Mouse (Mus musculus): ENCODE data around the gene Ercc6l. TPM values are rescaled to one million over a fixed set of nuclear protein-coding genes. Genes with fewer than 3 reads are reported as not detected.

Gene Ercc6l
- 14.2 and 22.9 TPM in 2 replicates for total RNA-seq (2014; fragmentation: Nextera tagmentation)
- total RNA-seq (2017): 27.2 and 27.8 TPM in 2 replicates

DNA sequence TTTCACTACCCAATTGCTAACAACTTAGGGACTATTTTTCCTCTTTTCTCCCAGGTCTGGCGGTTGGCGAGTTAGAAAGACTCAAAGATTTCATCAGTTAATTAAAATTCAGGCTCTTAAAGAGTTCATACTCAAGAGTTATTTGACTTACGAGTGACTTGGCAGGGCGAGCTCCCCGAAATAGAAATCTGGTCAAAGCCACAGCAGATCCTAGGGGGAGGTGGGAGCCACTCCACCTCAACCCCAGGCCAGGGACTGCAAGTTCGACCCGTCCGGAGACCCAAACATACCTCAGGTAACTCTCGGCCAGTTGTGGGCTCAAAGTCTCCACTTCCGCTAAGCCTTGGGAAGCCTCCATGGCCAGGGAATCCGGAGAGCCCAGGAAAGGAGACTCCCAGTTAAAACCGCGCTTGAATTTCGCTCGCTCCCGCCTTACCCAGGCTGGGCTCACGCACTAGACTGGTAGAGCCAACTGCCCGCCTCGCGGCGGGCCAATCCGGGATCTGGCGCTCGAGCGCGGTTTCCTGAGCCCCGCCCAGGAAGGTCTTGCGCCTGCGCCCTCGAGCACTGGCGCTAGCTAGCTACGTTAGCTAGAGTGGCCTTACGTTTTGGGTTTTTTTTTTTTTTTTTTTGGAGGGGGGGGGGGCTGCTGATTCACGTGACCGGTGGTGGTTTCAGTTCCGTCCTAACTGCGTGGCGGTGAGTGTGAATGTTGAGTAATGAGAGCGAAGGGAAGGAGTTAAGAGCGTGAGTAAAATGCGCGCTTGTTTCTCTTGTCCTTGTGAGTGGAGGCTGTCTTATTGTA lies at the start of gene Ercc6l:
TSS of gene Ercc6l (minus strand) at position 474 of the 805 bp plus-strand sequence.
- peak; percentile 98 for ATAC-seq (replicated peaks; ENCODE audit: low FRiP score, low TSS enrichment, poor library complexity, severe bottlenecking)

DNA sequence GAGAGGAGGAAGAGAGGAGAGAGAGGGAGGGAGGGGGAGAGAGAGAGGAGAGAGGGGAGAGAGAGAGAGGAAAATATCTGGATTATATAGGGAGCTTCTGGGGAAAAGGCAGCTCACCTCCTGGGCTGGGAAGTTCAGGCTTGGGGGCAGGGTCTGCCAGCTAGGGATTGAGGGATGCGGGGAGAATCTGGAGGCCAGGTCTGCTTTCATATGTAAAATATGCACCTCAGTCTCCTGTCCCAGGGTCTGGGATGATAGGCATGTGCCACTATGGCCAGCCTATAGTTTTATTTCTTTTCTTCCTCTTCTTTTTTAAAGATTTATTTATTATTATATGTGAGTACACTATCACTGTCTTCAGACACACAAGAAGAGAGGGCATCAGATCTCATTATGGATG lies 33.9 kb upstream of the Ercc6l start:
- no peak for ATAC-seq (replicated peaks; ENCODE audit: low FRiP score, low TSS enrichment, poor library complexity, severe bottlenecking)

DNA sequence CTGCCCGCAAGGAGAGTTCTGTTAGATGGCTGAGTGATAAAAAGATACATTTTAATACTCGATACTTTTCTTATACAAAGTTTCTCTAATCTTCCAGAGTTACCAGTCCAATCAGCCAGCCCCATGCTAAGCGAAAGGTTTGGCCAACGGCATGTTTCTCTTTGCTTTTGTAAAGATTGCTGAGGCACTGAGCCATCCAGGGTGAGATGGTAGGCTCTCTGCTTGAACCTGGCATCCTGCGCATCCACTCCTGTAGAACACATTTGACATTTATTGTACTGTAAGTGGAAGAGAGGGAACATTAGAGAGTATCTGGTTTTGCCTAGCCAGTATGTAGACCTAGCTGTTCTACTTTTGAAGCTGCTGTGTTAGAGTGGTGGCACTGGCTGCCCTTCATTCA lies 32.7 kb upstream of the Ercc6l start:
- ATAC-seq (replicated peaks; ENCODE audit: low FRiP score, low TSS enrichment, poor library complexity, severe bottlenecking): peak; percentile 37; the same call in 1 of the 2 replicates

- ATAC-seq (replicated peaks; ENCODE audit: low FRiP score, low TSS enrichment, poor library complexity, severe bottlenecking): peak; percentile 90
Measured at GRCm38 (mm10) chrX:102188712-102189497, 32.0 kb upstream of the Ercc6l start, which contains the start of gene Rps4x. Gene Rps4x (minus strand): TSS chrX:102189394.

DNA sequence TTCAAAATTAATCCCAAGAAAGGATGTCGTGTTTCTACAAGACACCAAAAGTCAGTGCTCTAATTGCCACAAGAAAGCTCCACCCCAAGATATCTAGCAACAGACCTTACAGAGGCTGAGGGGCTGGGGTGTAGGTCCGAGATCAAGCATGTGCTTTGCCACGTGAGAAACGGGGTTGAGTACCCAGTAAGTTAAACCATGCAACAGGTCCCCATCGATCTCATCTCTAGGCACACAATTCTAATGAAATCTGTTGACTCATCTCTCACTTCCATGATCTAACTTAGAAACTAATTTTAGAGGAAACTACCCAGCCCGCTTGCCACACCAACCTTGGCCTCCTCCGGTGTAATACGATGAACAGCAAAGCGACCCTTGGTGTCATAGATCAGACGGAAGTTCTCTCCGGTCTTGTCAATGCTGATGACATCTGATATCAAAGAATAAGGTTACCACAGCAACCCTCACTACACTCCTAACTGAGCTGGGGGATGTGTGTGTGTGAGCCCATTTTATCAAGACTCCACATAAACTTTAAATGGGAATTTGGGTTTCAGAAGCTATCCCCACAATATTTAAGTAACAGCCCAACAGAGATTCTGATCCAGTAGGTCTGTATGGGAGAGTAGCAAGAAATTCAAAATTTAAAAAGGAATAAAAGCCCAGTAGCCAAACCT lies 30.3 kb upstream of the Ercc6l start:
- 0 out of 2 replicates have a peak, but pooled peaks have one; percentile 37 for ATAC-seq (replicated peaks; ENCODE audit: low FRiP score, low TSS enrichment, poor library complexity, severe bottlenecking)

- no peak for ATAC-seq (replicated peaks; ENCODE audit: low FRiP score, low TSS enrichment, poor library complexity, severe bottlenecking)
Measured at GRCm38 (mm10) chrX:102182575-102182974, 25.7 kb upstream of the Ercc6l start.

DNA sequence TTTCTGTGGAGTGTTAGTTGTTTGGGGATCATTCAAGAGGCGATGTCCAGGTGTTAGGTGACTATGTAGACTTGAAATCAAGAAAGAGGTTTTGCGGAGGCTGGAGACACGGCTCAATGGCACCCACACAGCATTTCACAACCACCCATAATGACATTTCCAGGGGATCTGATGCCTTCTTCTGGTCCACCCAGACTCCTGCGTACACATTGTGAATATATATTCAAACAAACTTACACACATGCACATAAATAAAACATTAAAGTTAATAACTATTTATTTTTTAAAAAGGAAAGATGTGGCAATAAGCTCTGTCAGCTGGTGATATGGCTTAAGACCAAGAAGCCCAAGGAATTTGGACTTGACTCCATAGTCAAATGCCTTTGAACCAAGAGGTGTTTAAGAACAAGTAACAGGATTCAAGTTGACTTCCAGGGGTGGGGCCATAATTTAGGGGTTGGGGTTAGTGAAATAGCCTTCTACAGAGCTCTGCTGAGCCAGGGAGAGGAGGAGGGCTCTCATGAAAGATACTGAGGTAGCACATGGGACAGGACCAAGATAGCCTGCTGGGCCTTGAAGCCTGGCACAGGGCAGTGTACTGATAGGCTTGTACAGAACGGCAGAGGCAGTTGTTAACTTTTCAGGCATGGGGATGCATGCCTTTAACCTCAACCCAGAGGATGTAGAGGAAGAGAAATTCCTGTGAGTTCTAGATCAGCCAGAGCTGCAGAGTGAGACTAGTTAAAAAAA lies 18.8 kb upstream of the Ercc6l start:
- ATAC-seq (replicated peaks; ENCODE audit: low FRiP score, low TSS enrichment, poor library complexity, severe bottlenecking): peak; percentile 71

- peak; percentile 97 for ATAC-seq (replicated peaks; ENCODE audit: low FRiP score, low TSS enrichment, poor library complexity, severe bottlenecking)
Measured at GRCm38 (mm10) chrX:102170900-102171299, 14.0 kb upstream of the Ercc6l start.

DNA sequence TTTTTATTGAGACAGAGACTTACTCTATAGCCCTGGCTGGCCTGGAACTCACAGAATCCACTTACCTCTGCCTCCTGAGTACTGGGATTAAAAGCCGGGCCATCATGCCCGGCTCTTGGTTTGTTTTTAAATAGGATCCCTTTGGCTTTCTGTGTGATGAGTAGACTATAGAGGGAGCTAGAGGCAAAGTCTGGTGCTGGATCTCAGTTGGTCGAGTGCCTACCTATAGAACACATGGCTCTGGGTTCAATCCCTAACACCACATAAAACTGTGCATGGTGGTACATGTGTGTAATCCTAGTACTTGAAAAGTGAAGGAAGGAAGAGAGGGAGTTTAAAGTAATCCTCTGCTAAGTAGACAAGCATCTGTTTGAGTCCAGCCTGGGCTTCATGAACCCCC lies 13.2 kb upstream of the Ercc6l start:
- ATAC-seq (replicated peaks; ENCODE audit: low FRiP score, low TSS enrichment, poor library complexity, severe bottlenecking): peak; percentile 75

DNA sequence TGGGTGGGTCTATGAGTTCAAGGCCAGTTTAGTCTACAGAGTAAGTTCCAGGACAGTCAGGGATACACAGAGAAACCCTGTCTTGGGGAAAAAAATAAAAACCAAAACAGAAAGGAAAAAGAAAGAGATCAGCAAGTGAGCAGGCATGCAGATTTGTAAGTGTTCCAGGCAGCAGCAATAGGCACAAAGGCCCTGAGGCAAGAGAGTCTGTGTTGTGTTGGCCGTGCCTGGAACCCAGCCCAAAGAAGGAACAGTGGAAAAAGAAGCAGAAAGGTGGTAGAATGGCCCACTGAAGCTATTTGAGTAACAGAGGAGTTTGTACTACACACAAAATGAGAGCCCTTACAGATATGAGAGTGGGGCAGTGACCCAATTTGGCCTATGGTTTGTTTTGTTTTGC lies 12.8 kb upstream of the Ercc6l start:
- ATAC-seq (replicated peaks; ENCODE audit: low FRiP score, low TSS enrichment, poor library complexity, severe bottlenecking): no peak

DNA sequence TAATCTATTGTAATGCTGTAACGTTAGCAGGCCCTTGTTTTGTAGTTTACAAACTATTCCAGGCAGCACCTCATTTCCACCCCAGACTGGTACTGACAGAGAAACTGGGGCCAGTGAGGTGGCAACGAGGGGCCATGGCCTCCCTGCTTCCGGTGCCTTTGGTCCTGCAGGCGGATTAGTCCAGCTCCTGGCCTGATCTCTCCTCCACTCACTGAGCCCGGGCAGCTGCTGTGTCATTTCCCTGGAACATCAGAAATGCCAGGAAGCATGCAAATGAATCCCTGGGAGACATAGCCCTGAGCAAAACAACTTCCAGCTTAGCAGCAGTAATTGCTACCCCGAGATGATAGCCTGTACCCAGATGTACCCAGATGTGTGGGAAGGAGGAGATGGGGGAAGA lies 10.1 kb upstream of the Ercc6l start:
- ATAC-seq (replicated peaks; ENCODE audit: low FRiP score, low TSS enrichment, poor library complexity, severe bottlenecking): no peak

DNA sequence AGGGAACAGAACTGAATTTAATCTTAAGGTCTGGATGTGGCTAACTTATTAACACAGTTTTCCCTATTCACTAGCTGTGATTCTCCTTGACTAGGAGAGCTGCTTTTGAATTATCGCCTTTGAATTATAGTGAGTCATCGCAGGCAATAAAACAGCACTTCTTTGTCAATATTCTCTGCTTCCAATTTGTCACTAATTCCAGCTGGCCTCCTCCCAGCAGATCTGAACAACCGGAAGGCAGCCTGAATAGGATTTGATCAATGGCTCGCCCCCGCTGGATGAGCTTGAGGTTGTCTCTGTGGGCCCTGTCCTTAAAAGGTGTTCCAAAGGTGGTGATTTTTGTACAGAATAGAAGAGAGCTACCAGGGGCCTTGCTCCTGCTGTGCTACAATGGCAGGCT lies 9.6 kb upstream of the Ercc6l start:
- no peak for ATAC-seq (replicated peaks; ENCODE audit: low FRiP score, low TSS enrichment, poor library complexity, severe bottlenecking)

- ATAC-seq (replicated peaks; ENCODE audit: low FRiP score, low TSS enrichment, poor library complexity, severe bottlenecking): no peak
Measured at GRCm38 (mm10) chrX:102163529-102163928, 6.6 kb upstream of the Ercc6l start.

- ATAC-seq (replicated peaks; ENCODE audit: low FRiP score, low TSS enrichment, poor library complexity, severe bottlenecking): no peak; the same call in 1 of the 2 replicates
Measured at GRCm38 (mm10) chrX:102163096-102163495, 6.2 kb upstream of the Ercc6l start.

GRCm38 (mm10) chrX:102160528-102160927 lies 3.6 kb upstream of the Ercc6l start:
- ATAC-seq (replicated peaks; ENCODE audit: low FRiP score, low TSS enrichment, poor library complexity, severe bottlenecking): no peak

DNA sequence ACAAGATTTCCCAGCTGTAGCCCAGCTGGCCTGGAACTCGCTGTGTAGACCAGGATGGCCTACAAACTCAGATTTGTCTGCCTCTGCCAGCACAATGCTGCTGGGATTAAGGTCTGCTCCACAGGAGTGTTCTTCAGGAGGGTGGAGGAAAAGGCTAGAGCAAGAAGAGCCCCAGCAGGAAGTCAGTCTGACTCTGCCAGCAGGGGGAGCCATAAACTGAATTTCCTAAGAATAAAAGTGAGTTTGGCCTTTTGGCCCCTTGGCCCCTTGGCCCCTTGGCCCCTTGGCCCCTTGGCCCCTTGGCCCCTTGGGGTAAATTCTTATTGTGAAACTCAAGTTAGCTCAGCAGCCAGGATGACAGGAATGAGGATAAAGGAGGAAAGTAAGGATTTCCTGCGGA lies 2.9 kb upstream of the Ercc6l start:
- no peak for ATAC-seq (replicated peaks; ENCODE audit: low FRiP score, low TSS enrichment, poor library complexity, severe bottlenecking)

- 0 out of 2 replicates have a peak, but pooled peaks have one; percentile 13 for ATAC-seq (replicated peaks; ENCODE audit: low FRiP score, low TSS enrichment, poor library complexity, severe bottlenecking)
Measured at GRCm38 (mm10) chrX:102157423-102157791, 516 bp upstream of the Ercc6l start.

- ATAC-seq (replicated peaks; ENCODE audit: low FRiP score, low TSS enrichment, poor library complexity, severe bottlenecking): no peak
Measured at GRCm38 (mm10) chrX:102141157-102141556, 15.7 kb downstream of the Ercc6l start.

DNA sequence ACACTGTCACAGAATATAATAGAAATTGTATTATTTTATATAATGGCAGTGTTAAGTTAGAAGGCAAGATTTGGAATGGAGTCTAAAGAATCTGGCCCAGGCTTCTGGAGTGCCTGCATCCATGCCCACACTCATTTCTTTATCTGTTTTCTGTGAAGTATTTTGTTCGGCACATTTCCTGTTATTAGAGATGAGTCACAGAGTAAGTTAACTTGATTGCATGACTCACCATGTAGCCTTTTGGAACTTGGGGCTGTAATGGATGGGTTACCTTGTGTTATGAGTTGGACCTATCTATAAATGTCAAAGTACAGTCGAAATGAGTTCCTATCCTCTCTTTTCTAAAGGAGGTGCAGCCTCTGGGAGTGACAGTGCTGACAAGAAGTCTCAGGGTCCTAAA lies 35.6 kb downstream of the Ercc6l start:
- ATAC-seq (replicated peaks; ENCODE audit: low FRiP score, low TSS enrichment, poor library complexity, severe bottlenecking): no peak

Data from megakaryocyte-erythroid progenitor cell, adult 5-6 weeks (primary cell).